Mouse (Mus musculus): ENCODE measurements around the gene Top1. TPM values are rescaled to one million over a fixed set of nuclear protein-coding genes. Genes with fewer than 3 reads are reported as not detected.

Gene Top1
- total and polyA plus RNA-seq, 2 experiments, result 6.2 to 26.1 TPM

GRCm38 (mm10) chr2:160613186-160613919 lies 32.3 kb upstream of the Top1 start:
- 71% methylated on average over 5 of the region's 5 CpGs for WGBS
- Histone ChIP-seq H3K4me1 (ENCODE audit: control insufficient read depth, insufficient read depth, low read length) (no peaks in the 10 kb centered on the region), H3K9ac (ENCODE audit: low read depth, low read length) (no peak overlapping the region), H3K4me3 (ENCODE audit: insufficient read depth, low read depth, low read length) (no peak overlapping the region), H3K36me3 (ENCODE audit: control insufficient read depth, insufficient read depth, low read length) (no peaks in the 10 kb centered on the region), H3K79me2 (ENCODE audit: control insufficient read depth, insufficient read depth, low read length) (no peaks in the 10 kb centered on the region), H3K27me3 (ENCODE audit: control insufficient read depth, insufficient read depth, low read length) (no peaks in the 10 kb centered on the region), H3K27ac (replicated peaks; ENCODE audit: insufficient read depth, low read depth, low read length) (no peak overlapping the region)
- no peak for DNase-seq (ENCODE audit: extremely low read depth, low read depth, low spot score)
- TF ChIP-seq CTCF (IDR thresholded peaks at IDR 0.05; ENCODE audit: low read depth, low read length) (no peak), POLR2A (IDR thresholded peaks at IDR 0.05; ENCODE audit: extremely low read depth, insufficient read depth, low read length) (no peak)

- H3K79me2 ChIP-seq (ENCODE audit: control insufficient read depth, insufficient read depth, low read length), result no peaks in the 10 kb centered on the region
- no peak for DNase-seq (ENCODE audit: extremely low read depth, low read depth, low spot score)
- no peak overlapping the region for H3K27ac ChIP-seq (replicated peaks; ENCODE audit: insufficient read depth, low read depth, low read length)
- 91% methylated on average over 6 of the region's 6 CpGs for WGBS
- peaks cover 6% of the 10 kb centered on the region for H3K4me1 ChIP-seq (ENCODE audit: control insufficient read depth, insufficient read depth, low read length)
- no peak overlapping the region for H3K9ac ChIP-seq (ENCODE audit: low read depth, low read length)
- H3K27me3 ChIP-seq (ENCODE audit: control insufficient read depth, insufficient read depth, low read length), result no peaks in the 10 kb centered on the region
- no peaks in the 10 kb centered on the region for H3K36me3 ChIP-seq (ENCODE audit: control insufficient read depth, insufficient read depth, low read length)
- no peak overlapping the region for H3K4me3 ChIP-seq (ENCODE audit: insufficient read depth, low read depth, low read length)
- TF ChIP-seq POLR2A (IDR thresholded peaks at IDR 0.05; ENCODE audit: extremely low read depth, insufficient read depth, low read length), result no peak
- no peak for TF ChIP-seq CTCF (IDR thresholded peaks at IDR 0.05; ENCODE audit: low read depth, low read length)
Measured at GRCm38 (mm10) chr2:160617741-160618140, 27.9 kb upstream of the Top1 start.

DNA sequence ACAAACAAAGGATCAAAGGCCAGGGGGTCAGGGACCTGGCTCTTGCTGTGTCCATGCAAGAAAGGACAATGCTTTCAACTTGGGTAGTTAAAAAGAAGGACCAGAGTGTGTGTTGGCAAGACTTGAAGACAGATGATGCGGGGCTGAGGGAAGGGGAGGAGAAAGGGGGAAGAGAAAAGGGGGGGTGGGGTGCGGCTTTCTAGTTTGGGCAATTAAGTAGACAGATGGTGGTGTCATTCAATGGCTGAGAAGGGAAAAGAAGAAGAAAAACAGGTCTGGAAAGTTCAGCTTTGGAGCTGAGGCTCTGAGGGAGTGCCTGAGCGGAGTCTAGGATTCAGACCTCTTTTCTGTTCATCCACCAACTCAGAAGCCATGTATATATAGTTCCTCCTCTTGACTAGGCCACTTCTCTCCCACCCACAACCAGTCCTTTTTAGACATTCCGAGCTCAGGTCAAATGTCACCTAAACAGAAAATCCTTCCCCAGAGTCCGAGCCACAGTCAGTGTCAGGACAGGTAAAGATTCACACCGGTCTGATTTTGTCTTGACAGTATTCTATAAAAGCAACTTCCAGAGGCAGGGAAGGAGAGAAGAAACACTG lies 27.0 kb upstream of the Top1 start:
- H3K9ac ChIP-seq (ENCODE audit: low read depth, low read length), result no peak overlapping the region
- TF ChIP-seq CTCF (IDR thresholded peaks at IDR 0.05; ENCODE audit: low read depth, low read length) (no peak), POLR2A (IDR thresholded peaks at IDR 0.05; ENCODE audit: extremely low read depth, insufficient read depth, low read length) (no peak)
- H3K4me1 ChIP-seq (ENCODE audit: control insufficient read depth, insufficient read depth, low read length), result peaks cover 6% of the 10 kb centered on the region
- H3K27ac ChIP-seq (replicated peaks; ENCODE audit: insufficient read depth, low read depth, low read length), result no peak overlapping the region
- H3K4me3 ChIP-seq (ENCODE audit: insufficient read depth, low read depth, low read length), result no peak overlapping the region
- 81% methylated on average over 6 of the region's 6 CpGs for WGBS
- H3K36me3 ChIP-seq (ENCODE audit: control insufficient read depth, insufficient read depth, low read length), result no peaks in the 10 kb centered on the region
- DNase-seq (ENCODE audit: extremely low read depth, low read depth, low spot score), result no peak
- no peaks in the 10 kb centered on the region for H3K79me2 ChIP-seq (ENCODE audit: control insufficient read depth, insufficient read depth, low read length)
- H3K27me3 ChIP-seq (ENCODE audit: control insufficient read depth, insufficient read depth, low read length), result no peaks in the 10 kb centered on the region

DNA sequence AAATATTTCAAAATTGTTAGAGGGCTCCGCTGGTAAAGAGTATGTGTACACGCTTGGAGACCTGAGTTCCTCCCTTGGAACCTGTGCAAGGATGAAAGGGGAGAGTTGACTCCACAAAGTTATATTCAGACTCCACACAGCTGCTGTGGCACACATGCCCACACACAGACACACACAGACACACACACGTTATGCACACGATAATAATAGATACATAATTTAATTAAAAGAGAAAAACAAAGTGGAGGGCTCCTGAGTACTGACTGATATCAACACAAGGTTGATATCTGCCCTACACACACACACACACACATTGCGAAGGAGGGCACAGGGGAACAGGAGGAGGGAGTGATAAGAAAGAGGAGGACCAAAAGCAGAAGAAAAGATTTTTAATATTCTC lies 26.4 kb upstream of the Top1 start:
- WGBS, result 76% methylated on average over 5 of the region's 5 CpGs
- no peak for DNase-seq (ENCODE audit: extremely low read depth, low read depth, low spot score)
- Histone ChIP-seq H3K27me3 (ENCODE audit: control insufficient read depth, insufficient read depth, low read length) (no peaks in the 10 kb centered on the region), H3K27ac (replicated peaks; ENCODE audit: insufficient read depth, low read depth, low read length) (no peak overlapping the region), H3K4me1 (ENCODE audit: control insufficient read depth, insufficient read depth, low read length) (peaks cover 6% of the 10 kb centered on the region), H3K36me3 (ENCODE audit: control insufficient read depth, insufficient read depth, low read length) (no peaks in the 10 kb centered on the region), H3K9ac (ENCODE audit: low read depth, low read length) (no peak overlapping the region), H3K4me3 (ENCODE audit: insufficient read depth, low read depth, low read length) (peak overlapping the region; percentile 36; the same call in 1 of the 2 replicates), H3K79me2 (ENCODE audit: control insufficient read depth, insufficient read depth, low read length) (no peaks in the 10 kb centered on the region)
- TF ChIP-seq CTCF (IDR thresholded peaks at IDR 0.05; ENCODE audit: low read depth, low read length) (no peak), POLR2A (IDR thresholded peaks at IDR 0.05; ENCODE audit: extremely low read depth, insufficient read depth, low read length) (no peak)

- Histone ChIP-seq H3K4me3 (ENCODE audit: insufficient read depth, low read depth, low read length) (no peak overlapping the region), H3K9ac (ENCODE audit: low read depth, low read length) (no peak overlapping the region), H3K4me1 (ENCODE audit: control insufficient read depth, insufficient read depth, low read length) (peaks cover 6% of the 10 kb centered on the region), H3K27me3 (ENCODE audit: control insufficient read depth, insufficient read depth, low read length) (no peaks in the 10 kb centered on the region), H3K79me2 (ENCODE audit: control insufficient read depth, insufficient read depth, low read length) (no peaks in the 10 kb centered on the region), H3K36me3 (ENCODE audit: control insufficient read depth, insufficient read depth, low read length) (no peaks in the 10 kb centered on the region), H3K27ac (replicated peaks; ENCODE audit: insufficient read depth, low read depth, low read length) (no peak overlapping the region)
- WGBS, result 67% methylated on average over 9 of the region's 9 CpGs
- peak; percentile 60 for DNase-seq (ENCODE audit: extremely low read depth, low read depth, low spot score)
- TF ChIP-seq POLR2A (IDR thresholded peaks at IDR 0.05; ENCODE audit: extremely low read depth, insufficient read depth, low read length) (no peak), CTCF (IDR thresholded peaks at IDR 0.05; ENCODE audit: low read depth, low read length) (no peak)
Measured at GRCm38 (mm10) chr2:160619831-160620230, 25.9 kb upstream of the Top1 start.

Measured in liver, adult 2 months (tissue).